Mouse (Mus musculus) spleen, embryonic (tissue): Measurements from ENCODE around the gene Sh2b2.

Experiments
- CTCF ChIA-PET: fragments of 350-600 bp; sonication (Branson Sonifier 250); formaldehyde crosslinking; loops from one replicate; lab custom pipeline; 2022; lab: Charles Lee

Sh2b2 gene

GRCm38 (mm10) chr5:136246452-136246838, at the start of gene Sh2b2:
Gene Sh2b2, minus strand, starts transcription at chr5:136246556.
- CTCF ChIA-PET: interaction anchor here (0.5 kb wide), 1 partner anchor 472 kb away, joined by 5 read pairs; no protein-coding TSS in a partner anchor

DNA sequence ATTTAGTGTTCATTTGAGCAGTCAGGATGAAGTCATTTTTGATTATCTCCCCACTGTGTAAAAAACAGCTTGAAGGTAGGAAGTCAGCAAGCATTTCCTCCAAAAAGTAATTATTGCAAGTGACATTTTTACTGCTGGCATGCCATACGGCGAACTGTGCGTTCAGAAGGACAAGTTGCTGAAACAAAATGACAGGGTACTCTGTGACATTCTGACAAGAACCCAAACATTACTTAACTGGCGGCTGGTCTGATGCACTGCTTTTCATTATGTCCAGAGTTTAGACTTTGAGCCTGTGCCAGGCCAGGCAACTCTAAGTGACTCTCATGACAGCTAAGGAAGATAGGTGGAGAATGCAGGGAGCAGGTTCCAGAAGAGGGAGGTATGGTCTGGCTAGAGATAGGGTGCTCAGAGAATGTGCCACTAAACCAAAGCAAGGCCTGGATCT, 46.6 kb upstream of the Sh2b2 start:
- CTCF ChIA-PET: no interaction called here

- CTCF ChIA-PET: no interaction called here
Measured at GRCm38 (mm10) chr5:136292361-136292760, 46.0 kb upstream of the Sh2b2 start.

DNA sequence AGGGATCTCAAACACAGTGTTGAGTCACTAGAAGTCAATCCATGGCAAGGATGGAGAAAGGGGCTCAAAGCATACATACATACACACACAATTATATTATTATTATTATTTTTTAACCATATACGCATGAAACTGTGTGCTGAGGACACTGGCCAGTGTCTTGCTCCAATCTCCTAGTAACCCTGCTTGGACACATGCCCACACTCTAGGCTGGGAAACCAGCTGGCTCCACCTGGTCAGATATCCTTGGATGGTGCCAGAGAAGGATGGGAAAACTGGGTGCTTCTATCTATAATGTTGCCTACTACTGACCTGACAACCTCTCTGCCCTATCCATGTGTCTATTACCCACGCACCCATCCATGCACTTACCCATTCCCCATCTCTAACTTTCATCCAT, 45.2 kb upstream of the Sh2b2 start:
- CTCF ChIA-PET: no interaction called here

DNA sequence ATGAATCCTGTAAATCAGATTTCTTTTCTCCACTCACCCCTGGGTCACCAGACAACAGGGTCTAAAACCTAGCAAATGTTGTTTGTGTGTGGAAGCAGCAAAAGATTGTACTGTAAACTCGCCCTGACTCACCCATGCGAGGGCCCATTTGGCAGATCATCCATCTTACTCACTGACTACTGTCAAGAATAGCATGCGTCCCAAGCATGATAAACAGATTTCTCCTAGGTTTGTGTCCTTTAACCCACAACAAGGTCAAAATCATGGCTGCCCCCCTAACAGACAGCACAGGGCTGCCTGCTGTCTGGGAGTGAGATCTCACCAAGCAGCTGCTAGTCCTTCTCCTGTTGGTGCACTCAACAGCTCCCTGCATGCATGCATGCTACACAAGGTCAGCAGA, 43.4 kb upstream of the Sh2b2 start:
- CTCF ChIA-PET: no interaction called here

- CTCF ChIA-PET: interaction anchor here (0.7 kb wide), 1 partner anchor 892 kb away, joined by 3 read pairs; no protein-coding TSS in a partner anchor
Measured at GRCm38 (mm10) chr5:136288351-136289081, 42.2 kb upstream of the Sh2b2 start.

DNA sequence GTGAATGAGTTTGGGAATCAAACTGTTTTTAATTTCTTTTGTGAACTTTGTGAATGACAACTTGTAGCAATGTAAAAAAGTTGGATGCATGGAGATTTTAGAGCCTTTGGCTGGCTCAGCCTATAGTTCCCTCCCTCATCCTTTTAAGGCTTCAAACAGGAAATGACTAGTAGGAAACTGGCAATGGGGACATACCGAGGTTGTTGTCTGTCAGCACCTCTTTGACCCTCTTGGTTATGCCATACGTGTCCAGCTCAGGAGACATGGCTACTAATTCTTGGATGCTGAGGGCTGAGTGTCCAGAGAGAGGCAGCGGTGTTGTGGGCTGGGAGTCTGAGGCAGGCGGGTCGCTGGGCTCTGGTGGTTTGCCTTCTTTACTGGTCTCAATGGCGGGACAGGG, 40.2 kb upstream of the Sh2b2 start:
- CTCF ChIA-PET: no interaction called here

- CTCF ChIA-PET: no interaction called here
Measured at GRCm38 (mm10) chr5:136285106-136285505, 38.8 kb upstream of the Sh2b2 start.

DNA sequence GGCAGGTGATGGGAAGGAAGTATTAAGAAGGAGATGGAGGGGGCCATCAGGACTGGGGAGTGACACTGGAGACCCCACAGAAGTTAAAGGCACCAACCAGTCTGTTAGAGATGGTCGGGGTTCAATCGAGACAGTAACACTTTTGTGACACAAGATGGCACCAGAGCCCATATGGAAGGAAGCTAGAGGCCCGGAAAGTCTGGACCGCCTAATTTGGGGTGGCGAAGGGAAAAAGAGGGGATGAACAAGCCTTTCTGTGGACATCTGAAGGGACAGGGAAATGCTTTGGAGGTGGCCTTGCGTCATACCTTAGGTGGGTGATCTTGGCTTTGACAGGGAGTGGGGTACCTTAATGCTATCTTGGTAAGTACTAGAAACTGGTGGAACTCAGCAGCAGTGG, 35.0 kb upstream of the Sh2b2 start:
- CTCF ChIA-PET: interaction anchor here (0.6 kb wide), 2 partner anchors 375 to 599 kb away, joined by 3 to 6 read pairs; no protein-coding TSS in a partner anchor

DNA sequence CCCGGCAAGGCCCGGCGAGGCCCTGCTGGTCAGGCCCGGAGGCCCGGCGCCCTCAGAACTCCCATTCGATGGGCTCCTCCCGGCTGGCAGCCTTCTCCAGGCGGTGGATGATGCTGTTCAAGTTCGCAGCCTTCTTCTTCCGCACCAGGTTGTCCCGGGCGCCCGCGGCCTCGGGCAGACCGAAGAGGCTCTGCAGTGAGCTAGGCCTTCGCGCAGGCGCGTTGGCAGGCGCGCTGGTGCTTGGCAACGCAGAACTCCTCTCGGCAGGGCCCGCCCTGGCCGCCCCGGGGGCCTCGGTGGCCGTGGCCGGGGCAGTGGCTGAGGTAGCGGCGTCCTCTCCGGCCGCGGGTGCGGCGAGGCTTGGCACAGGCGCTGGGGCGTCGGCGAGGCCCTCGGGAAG, 28.4 kb upstream of the Sh2b2 start:
- CTCF ChIA-PET: interaction anchor here (0.7 kb wide), 1 partner anchor 249 kb away, joined by 5 read pairs; no protein-coding TSS in a partner anchor

DNA sequence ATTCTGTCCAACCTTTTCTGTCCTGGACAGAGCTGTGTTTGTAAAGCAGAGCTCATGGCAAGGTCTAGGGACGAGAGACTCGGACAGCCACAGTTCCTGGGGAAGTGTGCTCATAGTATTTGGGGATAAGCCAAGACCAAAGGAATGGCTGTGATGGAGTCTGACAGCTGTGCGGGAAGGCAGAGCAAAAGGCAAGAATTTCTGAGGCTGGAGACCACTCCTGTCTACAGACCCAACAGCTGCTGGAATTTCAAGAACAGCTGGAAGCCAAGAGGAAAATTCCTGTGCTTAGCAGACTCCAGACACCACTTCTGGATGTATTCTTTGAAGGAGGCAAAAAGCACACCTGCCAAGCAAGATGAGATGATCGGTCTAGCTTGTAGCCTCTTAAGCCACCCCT, 23.6 kb upstream of the Sh2b2 start:
- CTCF ChIA-PET: no interaction called here

- CTCF ChIA-PET: interaction anchor here (0.7 kb wide), 2 partner anchors 149 to 279 kb away, joined by 3 to 7 read pairs; no protein-coding TSS in a partner anchor
Measured at GRCm38 (mm10) chr5:136266077-136266476, 19.7 kb upstream of the Sh2b2 start.

GRCm38 (mm10) chr5:136263342-136263741, 17.0 kb upstream of the Sh2b2 start:
- CTCF ChIA-PET: no interaction called here

- CTCF ChIA-PET: no interaction called here
Measured at GRCm38 (mm10) chr5:136258919-136259318, 12.6 kb upstream of the Sh2b2 start.

DNA sequence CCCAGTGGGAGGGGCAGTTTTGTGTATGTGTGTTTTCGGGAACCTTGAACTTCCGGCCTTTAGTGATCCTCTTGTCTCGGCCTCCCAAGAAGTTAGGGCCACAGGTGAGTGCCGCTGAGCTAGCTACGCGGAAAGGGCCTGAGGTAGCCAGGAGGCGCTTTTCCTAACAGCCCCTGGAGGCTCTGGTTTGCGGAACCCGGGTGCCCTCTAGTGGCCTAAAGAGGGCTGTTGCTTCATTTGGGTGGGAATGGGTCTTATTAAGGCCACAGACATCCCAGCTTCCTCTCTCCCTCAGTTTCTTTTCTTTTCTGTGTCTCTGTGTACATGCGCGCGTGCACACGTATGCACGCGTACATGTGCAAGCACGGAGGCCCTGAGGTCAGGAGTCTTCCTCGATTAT, 6.5 kb upstream of the Sh2b2 start:
- CTCF ChIA-PET: interaction anchor here (0.6 to 1.5 kb wide), 6 partner anchors 8 to 484 kb away, joined by 3 to 10 read pairs (median 6); no protein-coding TSS in a partner anchor

- CTCF ChIA-PET: no interaction called here
Measured at GRCm38 (mm10) chr5:136251004-136251403, 4.6 kb upstream of the Sh2b2 start.

- CTCF ChIA-PET: interaction anchor here (0.5 kb wide), 1 partner anchor 320 kb away, joined by 3 read pairs; no protein-coding TSS in a partner anchor
Measured at GRCm38 (mm10) chr5:136248441-136248840, 2.1 kb upstream of the Sh2b2 start.

DNA sequence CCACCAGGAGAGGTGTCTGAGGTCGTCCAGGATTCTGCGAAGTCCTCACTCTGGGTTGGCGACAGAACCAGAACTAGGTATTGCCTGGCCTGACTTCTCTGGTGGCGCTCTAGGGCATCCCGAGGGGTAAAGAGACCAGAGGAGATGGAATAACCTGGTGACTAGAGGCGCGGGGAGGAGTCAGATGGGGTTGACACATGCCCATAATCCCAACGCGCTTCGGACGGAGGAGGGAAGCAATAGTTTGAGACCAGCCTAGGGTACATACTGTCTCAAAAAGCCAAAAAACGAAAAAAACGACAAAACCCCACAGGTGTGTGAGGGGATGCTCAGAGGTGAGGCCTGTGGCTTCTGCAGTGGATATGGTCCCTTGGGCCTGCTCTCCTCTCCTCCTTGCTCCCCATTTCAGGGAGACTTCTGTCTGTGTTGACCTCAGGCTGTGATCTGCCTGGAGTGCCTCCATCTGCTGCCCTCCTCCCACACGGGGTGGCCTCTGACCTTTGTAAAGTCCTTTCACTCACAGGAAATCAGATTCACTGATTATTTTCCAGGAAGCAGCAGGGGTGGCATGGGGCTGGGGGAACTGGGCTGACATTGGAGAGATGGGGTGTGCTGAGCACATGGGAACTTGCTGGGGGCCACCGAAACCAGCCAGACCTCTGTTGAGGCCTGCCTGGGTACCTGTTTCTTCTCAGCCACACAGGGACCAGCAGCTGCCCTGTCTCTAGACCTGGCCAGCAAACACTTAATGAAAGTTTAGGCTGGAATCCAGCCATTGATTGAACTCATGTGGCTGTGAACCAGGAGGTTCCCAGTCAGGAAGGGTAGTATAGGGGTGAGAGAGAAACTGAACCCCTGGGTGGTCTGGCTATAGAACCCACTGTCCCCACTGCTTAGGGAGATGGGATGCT, 560 bp downstream of the Sh2b2 start:
- CTCF ChIA-PET: interaction anchor here (0.5 to 0.6 kb wide), 2 partner anchors 54 to 472 kb away, joined by 4 to 5 read pairs; no protein-coding TSS in a partner anchor

DNA sequence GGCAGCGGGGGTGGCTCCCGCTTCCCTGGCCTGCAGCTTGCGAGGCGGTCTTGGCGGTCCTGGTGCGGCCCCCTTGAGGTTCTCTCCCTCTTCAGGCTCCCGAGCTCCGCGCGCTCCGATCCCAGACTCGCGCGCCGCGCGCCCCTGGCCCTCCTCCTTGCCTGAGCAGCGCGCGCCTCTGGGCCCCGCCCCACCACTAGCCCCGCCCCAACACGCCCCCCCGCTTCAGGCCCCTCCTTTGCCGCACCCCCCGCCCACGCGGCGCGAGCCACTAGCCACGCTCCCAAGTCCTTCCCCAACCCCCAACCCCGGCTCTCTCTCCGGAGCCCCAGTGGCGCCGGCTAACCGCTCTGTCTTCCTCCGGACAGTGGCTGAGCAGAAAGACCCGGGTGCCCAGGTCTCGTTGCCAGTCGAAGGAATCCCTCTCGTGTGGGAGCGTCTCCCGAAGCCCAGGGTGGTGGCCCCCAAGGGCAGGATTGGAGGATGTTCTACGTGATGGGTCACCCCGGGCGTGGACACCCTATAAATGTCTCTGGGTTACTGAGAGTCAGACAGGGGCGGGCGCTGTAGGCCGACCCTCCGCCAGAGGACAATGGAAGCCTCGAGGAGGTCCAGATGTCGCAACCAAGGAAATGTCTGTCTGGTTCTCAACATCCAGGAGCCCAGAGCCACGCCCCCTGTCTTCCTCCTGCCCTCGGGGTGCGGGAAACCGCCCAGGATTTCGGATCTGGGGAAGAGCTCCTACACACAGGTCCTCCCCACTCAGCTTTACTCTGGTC, 1.4 kb downstream of the Sh2b2 start:
- CTCF ChIA-PET: interaction anchor here (0.6 to 1.7 kb wide), 3 partner anchors 8 to 54 kb away, joined by 3 to 6 read pairs (median 4); no protein-coding TSS in a partner anchor

GRCm38 (mm10) chr5:136243851-136244761, 2.2 kb downstream of the Sh2b2 start:
- CTCF ChIA-PET: interaction anchor here (0.7 to 1.7 kb wide), 3 partner anchors 9 to 285 kb away, joined by 3 to 6 read pairs (median 4); no protein-coding TSS in a partner anchor
